Mouse (Mus musculus): ENCODE results near the gene Ptpn13.

Ptpn13 gene

DNA sequence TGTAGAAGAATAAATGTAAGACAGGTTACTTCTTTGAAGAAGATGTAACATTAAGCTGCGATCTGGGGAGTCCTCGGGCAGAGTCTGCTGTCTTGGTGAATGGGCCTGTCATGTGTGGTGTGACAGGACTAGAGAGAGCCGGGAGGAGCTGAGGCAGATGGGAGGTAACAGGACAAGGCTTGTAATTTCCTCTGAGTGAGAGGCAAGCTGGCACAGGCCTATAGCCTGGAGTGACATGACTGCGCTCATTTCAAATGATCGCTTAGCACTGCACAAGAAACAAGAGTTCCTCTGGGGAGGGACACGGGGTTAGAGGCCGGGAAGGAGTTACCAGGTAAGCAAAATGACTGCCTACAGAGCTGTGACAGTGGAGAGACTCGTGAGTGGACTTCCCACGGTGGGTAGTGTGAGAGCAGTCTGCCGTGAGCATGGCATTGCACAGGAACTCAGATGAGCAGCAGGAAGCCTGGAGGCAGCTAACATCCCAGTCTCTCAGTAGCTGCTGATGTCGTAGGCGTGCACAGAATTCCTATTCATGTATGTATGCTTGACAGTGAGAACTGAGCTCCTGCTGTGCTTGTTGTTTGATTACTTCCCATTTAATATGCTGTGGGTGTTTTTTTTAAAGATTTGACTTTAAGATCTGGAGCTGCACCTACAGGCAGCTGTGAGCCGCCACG is 171.6 kb downstream of the Ptpn13 start:
- no peak for DNase-seq

DNA sequence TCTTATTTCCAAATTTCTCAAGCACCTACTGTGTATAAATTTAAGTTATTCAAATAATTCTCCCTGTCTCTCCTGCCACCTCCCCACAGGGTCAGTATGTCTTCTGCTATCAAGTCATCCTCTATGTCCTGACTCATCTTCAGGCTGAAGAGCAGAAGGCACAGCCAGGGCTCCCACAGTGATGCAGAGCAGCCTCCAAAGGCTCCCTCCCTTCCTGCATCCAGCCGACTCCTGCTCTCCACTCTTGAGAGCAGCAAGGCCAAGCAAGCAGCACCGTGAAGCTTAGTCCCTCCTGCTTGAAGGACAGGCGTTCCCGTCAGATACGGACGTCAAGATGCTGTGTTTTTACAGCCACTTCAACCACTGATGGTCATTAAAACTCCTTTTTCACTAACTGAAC is 172.6 kb downstream of the Ptpn13 start:
- no peak for DNase-seq

- DNase-seq: no peak
Measured at GRCm38 (mm10) chr5:103598264-103598663, 173.3 kb downstream of the Ptpn13 start.

- DNase-seq: no peak
Measured at GRCm38 (mm10) chr5:103598881-103599280, 173.9 kb downstream of the Ptpn13 start.

GRCm38 (mm10) chr5:103603115-103603893 is 178.3 kb downstream of the Ptpn13 start:
- no peak for DNase-seq

GRCm38 (mm10) chr5:103605707-103606106 is 180.7 kb downstream of the Ptpn13 start:
- no peak for DNase-seq

DNA sequence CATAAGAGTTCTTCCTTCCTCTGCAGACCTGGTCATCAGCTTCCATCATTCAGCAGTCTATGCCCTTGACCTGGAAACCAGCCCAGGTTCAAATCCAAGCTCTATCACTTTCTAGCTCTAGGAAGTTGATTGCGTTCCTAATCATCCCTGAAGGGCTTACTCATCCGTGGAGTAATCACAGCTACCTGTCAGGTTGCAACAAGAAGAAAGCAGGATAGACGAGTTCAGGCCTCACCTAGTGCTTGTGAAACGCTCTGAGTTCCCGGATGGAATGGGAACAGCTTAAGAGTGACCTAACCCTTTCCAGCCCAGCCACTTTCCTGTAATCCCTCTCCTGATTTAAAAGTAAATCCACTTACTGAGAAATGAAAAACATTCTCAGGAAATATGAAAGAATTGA is 185.2 kb downstream of the Ptpn13 start:
- DNase-seq: no peak

DNA sequence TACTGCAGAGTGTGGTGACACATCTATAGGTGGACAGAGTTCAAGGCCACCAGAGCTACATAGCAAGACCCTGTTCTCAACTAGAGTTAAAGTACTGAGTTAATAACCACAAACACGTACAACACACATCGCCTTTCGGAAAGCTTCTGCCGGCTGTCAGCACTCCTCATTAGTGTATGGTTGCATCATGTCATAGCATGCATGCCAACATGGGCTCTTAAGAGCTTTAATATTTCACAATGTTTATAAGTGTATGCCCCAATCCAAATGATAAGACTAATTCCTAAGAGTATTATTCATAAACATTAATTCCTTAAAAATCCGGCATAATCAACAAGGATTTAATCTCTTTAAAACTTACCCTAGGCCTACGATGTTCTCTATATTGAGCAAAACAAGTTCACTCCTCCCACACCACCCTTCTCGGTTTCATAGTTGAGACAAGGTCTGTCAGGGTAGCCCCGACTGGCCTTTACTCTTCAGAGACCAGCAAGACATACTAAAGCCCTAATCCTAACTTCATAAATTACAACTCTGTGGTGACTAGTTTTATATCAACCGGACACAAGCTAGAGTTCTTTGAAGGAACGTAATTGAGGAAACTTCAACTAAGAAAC is 186.0 kb downstream of the Ptpn13 start:
- DNase-seq: no peak

DNA sequence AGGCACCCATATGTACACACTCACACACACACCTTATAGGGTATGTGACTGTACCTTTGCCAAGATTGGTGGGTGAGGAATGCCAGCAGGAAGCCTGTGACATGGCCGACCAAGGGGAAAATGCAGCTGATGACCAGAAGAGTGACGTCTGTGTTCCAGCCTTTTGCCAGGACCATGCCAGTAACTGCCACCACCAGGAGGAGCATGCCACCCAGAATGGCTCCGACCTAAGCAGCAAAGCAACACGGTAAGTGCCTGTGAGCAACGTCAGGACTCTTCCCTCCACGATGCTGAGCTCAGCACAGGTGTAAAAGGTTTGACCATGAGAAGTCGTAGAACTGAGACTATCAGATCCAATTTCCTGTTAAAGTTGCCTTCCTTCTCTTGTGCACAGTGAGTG is 187.3 kb downstream of the Ptpn13 start:
- DNase-seq: no peak

DNA sequence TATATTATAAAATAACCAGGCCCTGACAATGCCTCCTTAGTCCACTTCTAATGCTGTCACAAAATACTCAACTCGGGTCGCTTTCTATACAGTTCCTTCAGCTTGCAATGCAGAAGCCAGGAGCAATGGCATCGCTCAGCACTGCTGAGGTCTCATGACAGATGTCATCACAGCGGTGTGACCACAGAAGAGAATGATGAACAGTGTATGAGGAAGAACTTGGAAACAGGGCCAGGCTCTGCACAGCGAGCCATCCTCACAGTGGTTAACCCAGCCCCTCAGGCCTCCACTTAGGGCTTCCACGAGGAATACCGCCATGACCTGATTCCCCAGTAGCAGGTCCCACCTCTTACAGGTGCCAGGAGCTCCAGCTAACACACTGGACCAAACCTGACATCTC is 189.4 kb downstream of the Ptpn13 start:
- DNase-seq: no peak

- DNase-seq: no peak
Measured at GRCm38 (mm10) chr5:103617191-103617590, 192.2 kb downstream of the Ptpn13 start.

DNA sequence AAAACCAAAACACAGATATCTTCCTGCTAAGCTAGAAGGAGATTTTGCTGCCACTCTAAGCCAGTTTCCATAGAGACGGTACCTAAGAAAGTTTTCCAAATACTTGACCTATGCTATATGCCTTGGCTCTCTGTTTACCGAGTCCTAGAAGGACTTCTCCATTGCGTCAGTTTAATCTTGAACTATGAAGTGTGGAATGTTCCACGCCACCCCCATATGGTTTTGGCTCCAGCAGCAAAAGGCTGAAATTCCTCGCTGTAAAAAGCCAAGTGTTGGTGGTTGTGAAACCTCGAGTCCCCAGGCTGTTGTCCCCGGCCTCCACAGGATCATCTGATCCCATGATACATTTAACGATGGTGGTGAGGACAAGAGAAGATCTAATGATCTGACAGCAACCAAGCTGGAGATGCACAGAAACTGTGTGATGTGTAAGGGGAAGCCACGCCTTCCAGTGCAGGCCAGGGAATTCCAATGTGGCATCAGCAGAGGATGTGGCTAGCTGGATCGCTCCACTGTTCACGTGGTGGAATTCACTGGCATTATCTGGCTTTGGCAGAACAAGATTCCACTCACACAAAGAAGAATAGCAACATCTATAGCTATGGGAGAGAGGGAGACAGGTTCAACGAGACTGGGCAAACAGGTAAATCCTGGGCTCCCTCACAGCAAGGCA is 195.4 kb downstream of the Ptpn13 start:
- DNase-seq: no peak

DNA sequence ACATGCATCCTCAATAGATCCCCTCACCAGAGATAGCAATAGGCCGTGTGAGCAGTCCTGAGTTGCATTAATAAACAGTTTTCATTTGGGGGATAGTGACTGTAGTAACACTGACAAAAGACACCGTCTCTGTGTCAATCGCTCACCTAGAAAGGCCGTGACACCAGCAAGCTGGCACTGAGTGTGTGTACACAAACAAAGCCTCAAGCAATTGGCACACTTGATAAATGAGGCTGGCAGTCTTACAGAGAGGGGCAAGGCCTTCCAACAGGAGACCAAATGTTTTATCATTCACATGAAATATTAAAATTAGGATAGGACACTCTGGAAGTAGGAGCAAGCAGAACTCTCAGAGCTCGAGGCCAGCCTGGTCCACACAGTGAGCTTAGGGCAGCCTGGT is 197.3 kb downstream of the Ptpn13 start:
- no peak for DNase-seq

GRCm38 (mm10) chr5:103624831-103625230 is 199.8 kb downstream of the Ptpn13 start:
- DNase-seq: no peak

- no peak for DNase-seq
Measured at GRCm38 (mm10) chr5:103628499-103628898, 203.5 kb downstream of the Ptpn13 start.

DNA sequence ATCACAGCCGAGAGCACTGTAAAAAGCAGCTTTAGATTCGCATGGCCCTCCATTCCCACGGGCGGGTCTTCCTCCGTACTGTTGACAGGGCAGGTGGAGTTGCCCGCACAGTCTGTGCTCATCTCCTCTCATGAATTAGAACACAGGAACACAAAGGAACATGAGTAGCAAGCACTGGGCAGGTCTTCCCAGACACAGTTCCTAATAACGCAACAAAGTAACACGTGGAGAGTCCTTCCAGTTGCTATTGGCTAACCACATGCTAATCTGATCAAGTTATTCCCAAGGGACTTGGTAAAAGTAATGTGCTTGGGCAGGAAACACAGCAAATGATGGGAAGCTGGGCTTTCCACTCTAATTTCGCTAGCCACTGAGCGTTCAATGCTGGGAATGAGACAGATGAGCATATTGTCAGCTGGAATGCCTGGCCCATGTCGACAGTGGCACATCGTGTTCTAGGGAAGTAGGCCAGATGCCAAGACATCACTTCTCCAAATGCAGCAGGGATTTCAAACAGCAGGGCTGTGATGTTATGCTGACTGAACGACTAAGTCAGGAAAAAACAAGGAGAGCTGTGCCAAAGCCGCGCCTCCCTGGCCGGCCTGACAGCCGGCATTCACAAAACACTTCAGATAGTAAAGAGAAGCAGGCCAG is 204.2 kb downstream of the Ptpn13 start, which contains the start of gene Slc10a6:
Gene Slc10a6, minus strand, starts transcription at position 293 of the 654 bp plus-strand sequence.
- peak; percentile 6 to 20 for DNase-seq

DNA sequence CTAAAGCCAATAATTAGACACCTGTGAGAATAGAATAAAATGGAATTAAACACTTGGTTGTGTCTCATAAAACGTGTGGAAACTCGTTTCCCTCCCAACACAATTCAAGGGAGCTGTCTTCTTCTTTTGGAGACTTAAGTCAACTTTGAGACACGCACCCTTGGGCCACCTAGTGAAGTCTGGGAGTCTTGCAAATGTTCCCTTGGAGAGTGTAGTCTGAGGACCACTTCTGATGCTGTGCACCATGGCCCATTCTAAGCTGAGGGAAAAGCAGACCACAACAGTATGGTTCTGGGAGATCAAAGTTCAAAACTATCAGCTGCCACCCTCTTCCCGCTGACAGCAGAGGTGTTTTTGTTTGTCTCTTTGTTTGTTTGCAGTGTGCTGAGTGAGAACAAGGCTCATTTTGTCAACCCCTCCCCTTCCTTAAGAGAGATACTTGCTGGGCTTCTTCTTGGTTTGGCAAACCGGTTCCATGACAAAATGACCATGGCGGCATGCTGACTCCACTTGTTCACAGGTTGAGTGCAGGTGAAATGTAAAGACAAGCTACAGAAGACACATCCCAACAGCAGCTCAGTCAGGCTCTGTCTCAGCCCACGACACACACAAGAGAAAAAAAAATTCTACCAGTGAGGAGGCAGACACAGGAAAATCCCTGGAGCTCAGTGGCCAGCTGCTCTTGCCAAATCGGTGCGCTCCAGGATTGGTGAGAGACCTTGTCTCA is 205.0 kb downstream of the Ptpn13 start:
- DNase-seq: no peak

DNA sequence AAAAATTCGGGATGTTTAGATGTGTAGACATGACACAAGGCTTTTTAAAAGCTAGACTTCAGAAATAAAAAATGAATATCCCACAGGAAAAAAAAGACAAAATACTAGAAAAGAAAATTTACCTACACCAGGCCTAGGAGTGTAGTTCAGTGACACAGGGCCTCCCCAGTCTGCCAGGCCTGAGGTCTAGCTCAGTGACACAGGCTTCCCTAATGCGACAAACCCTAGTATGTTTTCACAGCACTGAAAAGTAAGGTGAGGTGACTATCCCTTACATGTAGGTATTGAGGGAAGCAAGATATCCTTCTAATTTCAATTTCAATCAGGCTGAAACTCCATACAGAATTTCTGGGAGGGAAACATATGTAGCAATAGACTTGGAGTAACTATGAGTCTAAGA is 212.2 kb downstream of the Ptpn13 start:
- no peak for DNase-seq

- DNase-seq: no peak
Measured at GRCm38 (mm10) chr5:103644167-103644566, 219.2 kb downstream of the Ptpn13 start.

- no peak for DNase-seq
Measured at GRCm38 (mm10) chr5:103647320-103647719, 222.3 kb downstream of the Ptpn13 start.
